Mouse (Mus musculus): ENCODE data around the gene Irf8. TPM values are rescaled to one million over a fixed set of nuclear protein-coding genes. Genes with fewer than 3 reads are reported as not detected.
A peak's percentile ranks its signal among the peaks of the same experiment; 100 is the strongest.

Irf8 gene
- polyA plus RNA-seq (2016; fragmentation: Nextera tagmentation; extraction: Ambion mirVana): 2.8 and 3.1 TPM in 2 replicates

GRCm38 (mm10) chr8:120735770-120736481 is at the start of gene Irf8:
Gene Irf8, plus strand, starts transcription at chr8:120736358.
- peak within 1 kb of the TSS; percentile 55 for H3K9ac ChIP-seq
- under 1% methylated on average over 59 of the region's 62 CpGs for WGBS
- H3K4me2 ChIP-seq: peak within 1 kb of the TSS; percentile 96
- H3K4me1 ChIP-seq: peaks cover 20% of the 10 kb centered on the region
- H3K36me3 ChIP-seq (replicated peaks): no peaks in the 10 kb centered on the region
- no peak within 1 kb of the TSS for H3K27ac ChIP-seq
- peaks cover 67% of the 10 kb centered on the region for H3K27me3 ChIP-seq
- H3K9me3 ChIP-seq: no peaks in the 10 kb centered on the region
- H3K4me3 ChIP-seq (replicated peaks): peak within 1 kb of the TSS; percentile 51
- peak; percentile 91 for ATAC-seq (ENCODE audit: low FRiP score)

DNA sequence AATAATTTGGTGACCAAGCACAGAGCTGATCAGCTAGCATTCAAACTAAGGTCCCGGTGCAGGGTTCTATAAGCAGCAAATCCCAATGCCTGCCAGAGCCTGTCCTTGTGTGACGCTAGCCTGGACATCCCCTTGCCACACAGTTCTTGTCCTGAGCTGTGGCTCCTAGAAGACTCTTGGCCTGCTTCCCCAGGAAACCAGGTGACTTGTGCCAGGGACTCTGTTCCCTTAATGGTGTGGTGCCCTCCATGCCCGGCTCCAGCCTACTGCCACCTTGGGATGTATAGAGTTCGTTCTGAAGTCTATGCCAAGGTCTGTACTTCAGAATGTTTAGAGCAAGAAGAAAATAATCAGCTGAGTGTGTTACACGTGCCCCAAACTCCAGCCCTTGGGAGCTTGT is 49.6 kb upstream of the Irf8 start:
- WGBS: 80% methylated on average over 5 of the region's 5 CpGs
- Histone ChIP-seq H3K36me3 (replicated peaks) (no peaks in the 10 kb centered on the region), H3K4me3 (replicated peaks) (no peak overlapping the region), H3K27ac (no peak overlapping the region), H3K9me3 (no peaks in the 10 kb centered on the region), H3K9ac (no peak overlapping the region), H3K4me1 (no peaks in the 10 kb centered on the region), H3K27me3 (peaks cover 12% of the 10 kb centered on the region; the same call in 1 of the 2 replicates), H3K4me2 (no peak overlapping the region)
- ATAC-seq (ENCODE audit: low FRiP score): no peak

- Histone ChIP-seq H3K36me3 (replicated peaks) (no peaks in the 10 kb centered on the region), H3K9ac (no peak overlapping the region), H3K4me1 (no peaks in the 10 kb centered on the region), H3K4me2 (no peak overlapping the region), H3K4me3 (replicated peaks) (no peak overlapping the region), H3K27ac (no peak overlapping the region), H3K27me3 (peaks cover 12% of the 10 kb centered on the region; the same call in 1 of the 2 replicates), H3K9me3 (no peaks in the 10 kb centered on the region)
- no peak for ATAC-seq (ENCODE audit: low FRiP score)
- WGBS: 83% methylated on average over 8 of the region's 8 CpGs
Observed at GRCm38 (mm10) chr8:120687786-120688185, 48.4 kb upstream of the Irf8 start.

DNA sequence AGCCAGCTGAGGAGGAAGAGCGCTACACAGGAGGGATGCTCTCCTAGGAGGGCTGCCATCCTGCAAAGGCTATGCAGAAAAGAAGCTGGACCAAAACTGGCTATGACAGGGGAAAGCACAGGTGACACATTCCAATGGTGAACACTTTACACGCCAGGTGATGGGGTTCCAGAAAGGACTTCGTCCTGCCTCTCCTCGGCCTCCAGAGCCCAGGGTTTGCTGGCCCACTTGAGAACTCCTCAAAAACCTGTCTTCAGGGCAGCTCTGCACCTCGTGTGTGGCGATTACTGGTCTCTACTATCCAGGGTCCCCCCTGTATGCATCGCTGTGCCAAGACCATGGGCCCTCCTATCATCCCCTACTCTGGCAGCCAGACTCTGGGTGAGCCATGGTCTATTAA is 47.6 kb upstream of the Irf8 start:
- Histone ChIP-seq H3K27me3 (peaks cover 12% of the 10 kb centered on the region; the same call in 1 of the 2 replicates), H3K9ac (no peak overlapping the region), H3K9me3 (no peaks in the 10 kb centered on the region), H3K4me2 (no peak overlapping the region), H3K27ac (no peak overlapping the region), H3K36me3 (replicated peaks) (no peaks in the 10 kb centered on the region), H3K4me1 (no peaks in the 10 kb centered on the region), H3K4me3 (replicated peaks) (no peak overlapping the region)
- WGBS: 91% methylated on average over 7 of the region's 7 CpGs
- no peak for ATAC-seq (ENCODE audit: low FRiP score)

DNA sequence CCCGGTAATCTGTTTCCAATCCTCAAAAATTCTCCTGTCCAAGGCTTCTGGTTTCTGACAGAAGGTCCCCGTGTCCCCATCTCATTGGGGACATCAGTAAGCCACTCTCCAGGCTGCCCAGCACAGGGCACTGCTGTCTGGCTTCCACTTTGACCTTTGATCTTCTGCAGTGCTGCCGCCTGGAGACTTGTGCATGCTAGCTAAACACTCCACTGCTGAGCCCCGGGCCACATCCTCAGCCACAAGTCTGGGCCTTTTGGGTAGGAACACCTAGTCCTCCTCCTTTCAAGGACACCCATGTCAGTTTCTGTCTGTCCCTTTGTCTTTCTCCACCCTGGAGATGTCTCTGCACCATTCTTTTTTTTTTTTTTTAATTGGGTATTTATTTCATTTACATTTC is 43.2 kb upstream of the Irf8 start:
- Histone ChIP-seq H3K27ac (no peak overlapping the region), H3K9me3 (no peaks in the 10 kb centered on the region), H3K36me3 (replicated peaks) (no peaks in the 10 kb centered on the region), H3K9ac (no peak overlapping the region), H3K4me3 (replicated peaks) (no peak overlapping the region), H3K4me2 (no peak overlapping the region), H3K27me3 (peaks cover 4% of the 10 kb centered on the region; the same call in 1 of the 2 replicates), H3K4me1 (no peaks in the 10 kb centered on the region)
- no peak for ATAC-seq (ENCODE audit: low FRiP score)
- 79% methylated on average over 4 of the region's 4 CpGs for WGBS

DNA sequence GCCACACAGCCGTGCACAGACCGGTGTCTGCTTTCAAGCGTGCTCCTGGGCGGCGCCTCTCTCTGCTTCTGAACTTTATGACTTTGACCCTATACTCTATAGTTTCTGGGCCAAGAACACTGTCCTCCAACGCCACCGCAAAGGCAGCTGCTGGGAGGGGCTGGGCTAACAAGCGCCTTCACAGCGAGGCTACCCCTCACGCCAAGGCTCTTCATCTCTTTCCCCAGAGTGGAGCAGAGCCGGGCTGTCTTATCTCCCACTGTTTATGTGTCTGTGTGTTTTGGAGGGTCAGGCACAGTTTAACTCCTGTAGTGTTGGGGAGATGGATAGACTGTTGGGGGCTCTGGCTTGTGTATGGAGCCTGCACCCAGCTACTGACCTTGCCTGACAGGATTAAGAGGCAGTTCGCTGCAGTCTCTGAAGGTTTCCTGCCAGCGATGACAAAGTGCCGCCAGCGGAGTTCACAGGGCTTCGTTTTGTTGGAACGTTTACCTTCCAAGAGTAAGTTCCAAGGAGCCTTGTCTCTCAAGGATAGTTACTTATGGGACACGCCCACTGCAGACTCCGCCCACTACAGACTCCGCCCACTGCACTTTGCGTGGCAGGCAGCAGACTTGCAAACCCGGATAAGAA is 42.2 kb upstream of the Irf8 start:
- 61% methylated on average over 22 of the region's 22 CpGs for WGBS

DNA sequence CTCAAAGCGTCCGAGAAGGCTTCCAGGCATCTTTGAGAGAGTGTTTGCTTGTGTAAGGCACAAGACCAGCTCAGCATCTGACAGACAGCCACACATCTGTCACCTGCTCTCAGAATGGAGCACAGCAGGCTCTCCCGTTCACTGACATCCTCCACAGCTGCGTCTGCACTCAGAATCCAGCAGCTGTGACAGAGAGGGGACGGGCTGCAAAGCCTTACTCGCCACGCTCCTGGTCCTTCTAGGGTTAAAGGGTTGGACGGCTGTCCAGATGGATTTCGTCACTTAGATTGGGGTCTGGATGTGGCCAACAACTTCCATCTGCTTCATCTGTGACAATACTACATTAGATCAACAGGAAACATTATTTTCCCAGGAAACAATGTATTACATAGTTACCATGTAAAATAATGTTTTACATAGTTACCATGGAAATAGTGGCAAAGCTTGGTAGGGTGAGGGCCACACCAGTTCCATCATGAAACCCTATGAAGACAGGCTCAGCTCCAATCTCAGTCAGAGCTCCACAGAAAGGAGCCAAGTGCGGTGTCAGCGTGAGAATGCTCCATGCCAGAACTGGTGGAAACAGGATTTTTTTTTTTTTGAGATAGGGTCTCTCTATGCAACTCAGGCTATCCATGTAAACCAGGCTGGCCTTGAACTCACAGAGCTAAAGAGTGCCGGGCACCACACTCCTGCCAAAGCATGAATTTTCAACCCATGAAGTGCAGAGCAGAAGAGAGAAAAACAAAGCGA is 39.6 kb upstream of the Irf8 start:
- no peak for ATAC-seq (ENCODE audit: low FRiP score)
- WGBS: 79% methylated on average over 13 of the region's 13 CpGs

More for the DNA sequence above, 42.2 kb upstream of the Irf8 start:
- Histone ChIP-seq H3K27ac (no peak overlapping the region), H3K4me3 (replicated peaks) (no peak overlapping the region), H3K27me3 (peaks cover 4% of the 10 kb centered on the region; the same call in 1 of the 2 replicates), H3K4me1 (no peaks in the 10 kb centered on the region), H3K4me2 (no peak overlapping the region), H3K36me3 (replicated peaks) (no peaks in the 10 kb centered on the region), H3K9me3 (no peaks in the 10 kb centered on the region), H3K9ac (no peak overlapping the region)
- no peak for ATAC-seq (ENCODE audit: low FRiP score)

DNA sequence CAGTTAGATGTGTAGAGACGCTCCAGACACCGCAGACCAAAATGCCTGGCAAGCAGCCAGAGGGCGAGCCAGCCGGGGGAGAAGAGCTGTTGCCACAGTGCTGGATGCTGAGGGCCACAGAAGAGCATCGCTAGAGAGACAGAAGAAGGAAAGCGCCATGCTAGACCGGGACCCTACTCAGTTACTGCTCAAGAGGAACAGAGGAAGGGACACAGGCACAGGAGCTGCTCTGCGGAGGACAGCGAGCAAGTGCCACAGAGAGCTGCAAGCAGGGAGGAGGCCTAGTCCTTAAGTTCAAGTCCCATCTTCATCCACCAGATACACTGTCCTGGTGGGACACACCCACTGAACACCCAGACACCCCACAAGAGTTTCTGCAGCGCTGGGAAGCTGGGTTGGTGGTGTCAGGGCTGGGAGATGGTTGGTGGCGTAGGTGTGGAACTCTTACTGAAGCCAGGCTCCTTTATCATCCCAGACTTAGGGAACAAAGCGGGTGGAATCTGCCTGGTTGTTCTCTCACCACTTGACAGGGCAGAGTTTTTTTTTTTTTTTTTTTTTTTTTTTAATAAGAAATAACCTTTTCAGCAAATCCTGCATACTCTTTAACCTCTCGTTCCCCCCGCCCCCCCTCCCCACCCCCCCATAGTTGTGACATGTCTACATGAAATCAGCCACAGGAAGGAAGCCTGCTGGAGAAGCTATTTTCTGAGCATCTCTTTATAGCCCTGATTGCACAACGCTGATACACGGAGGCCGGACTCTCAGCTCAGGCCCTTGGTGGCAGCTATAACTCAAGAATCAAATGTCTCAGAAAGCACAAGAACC is 38.8 kb upstream of the Irf8 start:
- Histone ChIP-seq H3K36me3 (replicated peaks) (no peaks in the 10 kb centered on the region), H3K27me3 (peaks cover 4% of the 10 kb centered on the region; the same call in 1 of the 2 replicates), H3K4me3 (replicated peaks) (no peak overlapping the region), H3K4me1 (no peaks in the 10 kb centered on the region), H3K27ac (no peak overlapping the region), H3K9ac (no peak overlapping the region), H3K4me2 (no peak overlapping the region), H3K9me3 (no peaks in the 10 kb centered on the region)
- no peak for ATAC-seq (ENCODE audit: low FRiP score)
- WGBS: 85% methylated on average over 17 of the region's 17 CpGs

More for the DNA sequence above, 39.6 kb upstream of the Irf8 start:
- no peaks in the 10 kb centered on the region for H3K36me3 ChIP-seq (replicated peaks)
- no peak overlapping the region for H3K4me3 ChIP-seq (replicated peaks)
- no peaks in the 10 kb centered on the region for H3K4me1 ChIP-seq
- H3K9ac ChIP-seq: no peak overlapping the region
- H3K4me2 ChIP-seq: no peak overlapping the region
- peaks cover 4% of the 10 kb centered on the region; the same call in 1 of the 2 replicates for H3K27me3 ChIP-seq
- H3K27ac ChIP-seq: no peak overlapping the region
- no peaks in the 10 kb centered on the region for H3K9me3 ChIP-seq

DNA sequence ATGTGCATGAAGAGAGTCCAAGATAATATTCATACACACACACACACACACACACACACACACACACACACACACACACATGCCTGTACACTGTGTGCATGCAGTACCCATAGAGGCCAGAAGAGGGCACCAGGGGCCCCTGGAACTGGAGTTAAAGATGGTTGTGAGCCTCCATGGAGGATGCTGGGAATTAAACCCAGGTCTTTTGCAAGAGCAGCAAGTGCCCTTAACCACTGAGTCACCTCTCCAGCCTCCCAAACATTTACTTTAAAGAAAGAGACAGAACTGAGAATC is 38.2 kb upstream of the Irf8 start:
- Histone ChIP-seq H3K4me1 (no peaks in the 10 kb centered on the region), H3K4me3 (replicated peaks) (no peak overlapping the region), H3K9ac (no peak overlapping the region), H3K27me3 (peaks cover 4% of the 10 kb centered on the region; the same call in 1 of the 2 replicates), H3K9me3 (no peaks in the 10 kb centered on the region), H3K36me3 (replicated peaks) (no peaks in the 10 kb centered on the region), H3K4me2 (no peak overlapping the region), H3K27ac (no peak overlapping the region)
- ATAC-seq (ENCODE audit: low FRiP score): no peak

DNA sequence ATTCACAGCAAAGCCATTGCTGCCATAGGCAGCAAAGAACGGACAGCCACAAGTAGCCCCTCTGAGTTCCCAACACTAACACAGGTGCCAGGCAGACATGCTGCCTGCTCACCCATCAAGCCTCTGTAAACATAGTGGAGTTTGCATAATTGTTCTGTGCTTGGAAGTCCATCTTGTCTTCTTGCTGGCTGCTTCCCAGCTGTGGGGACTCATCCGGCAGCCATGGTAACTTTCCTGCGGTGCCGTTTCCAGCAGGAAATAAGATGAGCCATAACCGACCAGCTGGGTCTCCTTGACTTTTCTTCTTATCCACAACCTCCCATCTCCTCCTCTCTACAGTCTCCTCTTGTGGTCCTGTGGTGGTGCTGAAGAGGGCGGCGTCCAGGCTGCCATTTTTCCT is 37.7 kb upstream of the Irf8 start:
- WGBS: 90% methylated on average over 7 of the region's 7 CpGs
- H3K4me1 ChIP-seq: no peaks in the 10 kb centered on the region
- H3K4me2 ChIP-seq: no peak overlapping the region
- peaks cover 4% of the 10 kb centered on the region; the same call in 1 of the 2 replicates for H3K27me3 ChIP-seq
- H3K9me3 ChIP-seq: no peaks in the 10 kb centered on the region
- H3K4me3 ChIP-seq (replicated peaks): no peak overlapping the region
- no peak overlapping the region for H3K27ac ChIP-seq
- no peaks in the 10 kb centered on the region for H3K36me3 ChIP-seq (replicated peaks)
- H3K9ac ChIP-seq: no peak overlapping the region
- ATAC-seq (ENCODE audit: low FRiP score): no peak

DNA sequence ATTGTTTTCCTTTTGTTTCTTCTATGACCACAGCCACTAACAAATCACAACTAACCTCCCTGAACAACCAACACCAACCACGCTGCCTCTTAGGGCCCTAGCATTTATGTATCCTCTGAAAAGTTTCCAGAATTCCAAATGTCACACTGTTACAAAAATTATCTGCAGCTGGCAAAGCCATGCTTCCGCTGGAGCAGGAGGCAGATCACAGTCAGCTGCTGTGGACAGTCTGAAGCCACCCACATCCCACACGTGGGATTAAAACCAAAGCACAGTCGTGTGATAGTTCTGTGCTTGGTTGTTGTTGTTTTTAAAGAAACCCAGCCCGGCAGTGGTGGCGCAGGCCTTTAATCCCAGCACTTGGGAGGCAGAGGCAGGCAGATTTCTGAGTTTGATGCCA is 37.1 kb upstream of the Irf8 start:
- 83% methylated on average over 6 of the region's 6 CpGs for WGBS
- Histone ChIP-seq H3K27ac (no peak overlapping the region), H3K4me1 (no peaks in the 10 kb centered on the region), H3K4me2 (no peak overlapping the region), H3K36me3 (replicated peaks) (no peaks in the 10 kb centered on the region), H3K27me3 (peaks cover 4% of the 10 kb centered on the region; the same call in 1 of the 2 replicates), H3K9ac (no peak overlapping the region), H3K9me3 (no peaks in the 10 kb centered on the region), H3K4me3 (replicated peaks) (no peak overlapping the region)
- no peak for ATAC-seq (ENCODE audit: low FRiP score)

- peaks cover 4% of the 10 kb centered on the region; the same call in 1 of the 2 replicates for H3K27me3 ChIP-seq
- H3K4me3 ChIP-seq (replicated peaks): no peak overlapping the region
- no peaks in the 10 kb centered on the region for H3K4me1 ChIP-seq
- no peak overlapping the region for H3K4me2 ChIP-seq
- no peaks in the 10 kb centered on the region for H3K36me3 ChIP-seq (replicated peaks)
- ATAC-seq (ENCODE audit: low FRiP score): no peak
- no peaks in the 10 kb centered on the region for H3K9me3 ChIP-seq
- no peak overlapping the region for H3K9ac ChIP-seq
- H3K27ac ChIP-seq: no peak overlapping the region
- 77% methylated on average over 2 of the region's 2 CpGs for WGBS
Observed at GRCm38 (mm10) chr8:120699565-120699964, 36.6 kb upstream of the Irf8 start.
